Comparison of ENCODE assay signal across 18 mouse cellular contexts in the genomic region with DNA sequence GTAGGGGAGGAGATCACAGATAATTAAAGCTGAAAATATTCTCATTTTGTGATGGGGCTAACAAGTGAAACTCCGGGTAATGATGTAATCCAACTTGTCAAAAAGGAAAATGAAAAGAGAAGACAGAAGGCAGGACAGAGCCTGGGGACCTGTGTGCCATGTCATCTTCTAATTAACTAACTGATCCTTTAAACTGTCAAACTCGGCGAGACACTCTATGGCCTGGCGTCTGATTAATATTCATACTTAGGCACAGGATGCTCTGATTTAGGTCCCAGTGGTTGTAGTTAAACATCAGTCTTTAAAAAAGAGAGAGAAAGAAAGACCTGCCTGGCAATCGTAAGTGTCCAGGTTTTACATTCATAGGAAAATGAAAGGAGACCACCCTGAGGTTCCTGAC.
A peak's percentile ranks its signal among the peaks of the same experiment; 100 is the strongest.
DNase-seq lines count a peak whose midpoint lies in the region; ATAC-seq and TF ChIP-seq lines count a peak whose summit lies in the region.
"Had no signal": no experiment of that assay in that cellular context is flagged by ENCODE, and none has a peak within 500 bp of the region (broad histone marks: within the 10 kb centered on the region; RNA-seq: fewer than 3 reads in every experiment).

No protein-coding gene starts in this region.

- H3K9ac ChIP-seq in midbrain, embryonic 12.5 days (replicated peaks), result no peak overlapping the region
- H3K9ac ChIP-seq in midbrain, postnatal 0 days (replicated peaks; ENCODE audit: low read length, poor library complexity, severe bottlenecking), result no peak overlapping the region
- H3K9ac ChIP-seq in midbrain, embryonic 13.5 days (replicated peaks), result no peak overlapping the region
- no peak overlapping the region for H3K9ac ChIP-seq in midbrain, embryonic 15.5 days
- no peak overlapping the region for H3K9ac ChIP-seq in kidney, embryonic 14.5 days (ENCODE audit: low read depth, low read length)
- H3K9ac ChIP-seq in heart, embryonic 12.5 days, result no peak overlapping the region
- H3K9ac ChIP-seq: embryonic facial prominence, embryonic 12.5 days; forebrain, embryonic 13.5 days; forebrain, embryonic 15.5 days had no signal

- 65% methylated on average over 5 of the region's 5 CpGs for WGBS in midbrain, embryonic 12.5 days
- WGBS in midbrain, postnatal 0 days, result 53% methylated on average over 5 of the region's 5 CpGs
- WGBS in midbrain, embryonic 13.5 days, result 60% methylated on average over 5 of the region's 5 CpGs
- 46% methylated on average over 5 of the region's 5 CpGs for WGBS in midbrain, embryonic 15.5 days
- WGBS in kidney, embryonic 14.5 days, result 87% methylated on average over 5 of the region's 5 CpGs
- 82% methylated on average over 5 of the region's 5 CpGs for WGBS in heart, embryonic 12.5 days

- H3K4me2 ChIP-seq in midbrain, embryonic 12.5 days (replicated peaks), result no peak overlapping the region
- H3K4me2 ChIP-seq in midbrain, postnatal 0 days (ENCODE audit: low read depth, low read length, poor library complexity, severe bottlenecking), result no peak overlapping the region
- H3K4me2 ChIP-seq in midbrain, embryonic 13.5 days (replicated peaks), result no peak overlapping the region
- H3K4me2 ChIP-seq in midbrain, embryonic 15.5 days, result no peak overlapping the region
- H3K4me2 ChIP-seq in kidney, embryonic 14.5 days (replicated peaks; ENCODE audit: low read depth, low read length), result no peak overlapping the region
- no peak overlapping the region for H3K4me2 ChIP-seq in heart, embryonic 12.5 days
- H3K4me2 ChIP-seq: embryonic facial prominence, embryonic 12.5 days; forebrain, embryonic 13.5 days; forebrain, embryonic 15.5 days had no signal

- H3K9me3 ChIP-seq in midbrain, embryonic 12.5 days, result no peaks in the 10 kb centered on the region
- H3K9me3 ChIP-seq in midbrain, postnatal 0 days (ENCODE audit: low read length), result no peaks in the 10 kb centered on the region
- H3K9me3 ChIP-seq in midbrain, embryonic 13.5 days, result no peaks in the 10 kb centered on the region
- no peaks in the 10 kb centered on the region for H3K9me3 ChIP-seq in midbrain, embryonic 15.5 days
- H3K9me3 ChIP-seq in kidney, embryonic 14.5 days (ENCODE audit: control insufficient read depth, low read length), result no peaks in the 10 kb centered on the region
- no peaks in the 10 kb centered on the region for H3K9me3 ChIP-seq in heart, embryonic 12.5 days (replicated peaks)
- H3K9me3 ChIP-seq: embryonic facial prominence, embryonic 10.5 days; embryonic facial prominence, embryonic 12.5 days; forebrain, embryonic 13.5 days; forebrain, embryonic 15.5 days had no signal

- H3K27me3 ChIP-seq in midbrain, embryonic 12.5 days, result no peaks in the 10 kb centered on the region
- H3K27me3 ChIP-seq in midbrain, postnatal 0 days (ENCODE audit: insufficient read depth, low read length), result no peaks in the 10 kb centered on the region
- no peaks in the 10 kb centered on the region for H3K27me3 ChIP-seq in midbrain, embryonic 13.5 days
- H3K27me3 ChIP-seq in midbrain, embryonic 15.5 days (replicated peaks), result no peaks in the 10 kb centered on the region
- no peaks in the 10 kb centered on the region for H3K27me3 ChIP-seq in kidney, embryonic 14.5 days (ENCODE audit: control insufficient read depth, insufficient read depth, low read length)
- H3K27me3 ChIP-seq in heart, embryonic 12.5 days (replicated peaks), result no peaks in the 10 kb centered on the region
- H3K27me3 ChIP-seq: embryonic facial prominence, embryonic 12.5 days; forebrain, embryonic 13.5 days; forebrain, embryonic 15.5 days had no signal

- ATAC-seq in midbrain, embryonic 12.5 days (ENCODE audit: low FRiP score, low read depth), result peak; percentile 54; the same call in 1 of the 2 replicates
- no peak for ATAC-seq in midbrain, postnatal 0 days (ENCODE audit: low FRiP score)
- peak; percentile 59 for ATAC-seq in midbrain, embryonic 13.5 days
- ATAC-seq in midbrain, embryonic 15.5 days (replicated peaks), result peak; percentile 56; the same call in 1 of the 2 replicates
- ATAC-seq in kidney, embryonic 14.5 days (ENCODE audit: low FRiP score, low TSS enrichment), result no peak
- ATAC-seq in heart, embryonic 12.5 days (ENCODE audit: insufficient number of reproducible peaks, low FRiP score), result no peak
- ATAC-seq: forebrain, embryonic 13.5 days; forebrain, embryonic 15.5 days had no signal

- no peak for TF ChIP-seq CTCF in midbrain, postnatal 0 days (IDR thresholded peaks at IDR 0.05)

- H3K27ac ChIP-seq in midbrain, embryonic 12.5 days (replicated peaks), result no peak overlapping the region
- H3K27ac ChIP-seq in midbrain, postnatal 0 days (ENCODE audit: low read depth, low read length), result no peak overlapping the region
- H3K27ac ChIP-seq in midbrain, embryonic 13.5 days, result no peak overlapping the region
- H3K27ac ChIP-seq in midbrain, embryonic 15.5 days, result 0 out of 2 replicates have a peak overlapping the region, but pooled peaks have one; percentile 17
- no peak overlapping the region for H3K27ac ChIP-seq in kidney, embryonic 14.5 days (ENCODE audit: low read depth, low read length)
- H3K27ac ChIP-seq in heart, embryonic 12.5 days (ENCODE audit: poor library complexity, severe bottlenecking), result no peak overlapping the region
- H3K27ac ChIP-seq: embryonic facial prominence, embryonic 10.5 days; embryonic facial prominence, embryonic 12.5 days; forebrain, embryonic 13.5 days had no signal

- H3K4me3 ChIP-seq in midbrain, embryonic 12.5 days, result no peak overlapping the region
- no peak overlapping the region for H3K4me3 ChIP-seq in midbrain, postnatal 0 days (ENCODE audit: low read depth, low read length)
- no peak overlapping the region for H3K4me3 ChIP-seq in midbrain, embryonic 13.5 days (replicated peaks)
- no peak overlapping the region for H3K4me3 ChIP-seq in midbrain, embryonic 15.5 days
- H3K4me3 ChIP-seq in kidney, embryonic 14.5 days (ENCODE audit: low read length), result no peak overlapping the region
- no peak overlapping the region for H3K4me3 ChIP-seq in heart, embryonic 12.5 days
- H3K4me3 ChIP-seq: embryonic facial prominence, embryonic 10.5 days; embryonic facial prominence, embryonic 12.5 days; forebrain, embryonic 13.5 days; forebrain, embryonic 15.5 days had no signal

- no peaks in the 10 kb centered on the region for H3K36me3 ChIP-seq in midbrain, embryonic 12.5 days
- H3K36me3 ChIP-seq in midbrain, postnatal 0 days (ENCODE audit: insufficient read depth, low read length), result no peaks in the 10 kb centered on the region
- no peaks in the 10 kb centered on the region for H3K36me3 ChIP-seq in midbrain, embryonic 13.5 days
- H3K36me3 ChIP-seq in midbrain, embryonic 15.5 days (replicated peaks), result no peaks in the 10 kb centered on the region
- no peaks in the 10 kb centered on the region for H3K36me3 ChIP-seq in kidney, embryonic 14.5 days (ENCODE audit: control insufficient read depth, insufficient read depth, low read length)
- H3K36me3 ChIP-seq in heart, embryonic 12.5 days, result no peaks in the 10 kb centered on the region
- H3K36me3 ChIP-seq: embryonic facial prominence, embryonic 10.5 days; embryonic facial prominence, embryonic 12.5 days; forebrain, embryonic 15.5 days had no signal

- DNase-seq in midbrain, postnatal 0 days (ENCODE audit: low spot score), result no peak
- no peak for DNase-seq in heart, adult 18-20 months
- DNase-seq: adrenal gland, adult 2 months; adrenal gland, postnatal 10 days; adrenal gland, postnatal 25 days; cerebellum, adult 11-12 months; cerebellum, adult 2 months; cerebellum, adult 9-10 months; cerebellum, postnatal 25 days had no signal

- H3K4me1 ChIP-seq in midbrain, embryonic 12.5 days, result 0 out of 2 replicates have a peak, but pooled peaks cover 5% of the 10 kb centered on the region
- peaks cover 3% of the 10 kb centered on the region; the same call in 1 of the 2 replicates for H3K4me1 ChIP-seq in midbrain, postnatal 0 days (ENCODE audit: insufficient read depth, low read length)
- H3K4me1 ChIP-seq in midbrain, embryonic 13.5 days (replicated peaks), result peaks cover 25% of the 10 kb centered on the region
- peaks cover 10% of the 10 kb centered on the region; the same call in 1 of the 2 replicates for H3K4me1 ChIP-seq in midbrain, embryonic 15.5 days
- H3K4me1 ChIP-seq in kidney, embryonic 14.5 days (ENCODE audit: control insufficient read depth, insufficient read depth, low read length), result 0 out of 2 replicates have a peak, but pooled peaks cover 13% of the 10 kb centered on the region
- H3K4me1 ChIP-seq in heart, embryonic 12.5 days (replicated peaks), result peaks cover 13% of the 10 kb centered on the region
- H3K4me1 ChIP-seq: embryonic facial prominence, embryonic 12.5 days had no signal

Comparison
In these comparisons a context has a peak if more than half of its experiments do, and no peak if none do; other contexts are left out.
1. ATAC-seq: peak in midbrain, embryonic 12.5 days (single experiment), midbrain, embryonic 13.5 days (single experiment) and midbrain, embryonic 15.5 days (single experiment); none in midbrain, postnatal 0 days (single experiment), kidney, embryonic 14.5 days (single experiment) and heart, embryonic 12.5 days (single experiment).